Mouse (Mus musculus) heart, adult 2 months (tissue): ENCODE data around the gene Gm20479.

ENCODE experiments used
- CTCF ChIP-seq: fragments of 200-600 bp; IDR thresholded peaks from 2 replicates; pipeline ENCODE4 v1.8.1; 2022; ENCODE audit warnings: antibody characterized with exemption, mild to moderate bottlenecking, moderate library complexity
- EP300 ChIP-seq: fragments of 200-500 bp; IDR thresholded peaks from 2 replicates; pipeline ENCODE4 v1.6.1; 2011; ENCODE audit warnings: low read depth, low read length, control low read depth; ENCODE audit not compliant: insufficient read depth

DNA sequence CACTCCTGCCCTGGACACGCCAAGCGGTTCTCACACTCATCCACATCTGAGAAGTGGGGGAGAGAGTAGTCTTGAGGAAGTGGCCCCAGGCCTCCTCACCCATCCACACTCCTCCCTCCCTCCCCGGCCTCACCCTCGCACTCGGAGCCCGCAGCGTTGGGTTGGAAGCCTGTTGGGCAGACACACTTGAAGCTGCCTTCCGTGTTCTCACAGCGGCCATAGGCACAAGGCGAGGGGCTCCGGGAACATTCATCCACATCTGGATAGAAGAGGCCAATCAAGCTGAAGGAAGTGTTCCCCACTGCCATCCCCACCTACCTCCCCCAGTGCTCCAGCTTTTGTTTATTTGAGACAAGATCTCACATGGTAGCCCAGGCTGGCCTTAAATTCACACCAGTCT is 33.1 kb downstream of the Gm20479 start:
- no peak for TF ChIP-seq EP300
- no peak for TF ChIP-seq CTCF
